Mouse (Mus musculus) forebrain, embryonic 16.5 days (tissue): ENCODE results near the gene Cxcl15. TPM values are rescaled to one million over a fixed set of nuclear protein-coding genes. Genes with fewer than 3 reads are reported as not detected.

Experiments
- ATAC-seq: fragments of 200-750 bp; cut with Nextera tagmentation; 2 replicates; pipeline ENCODE4 v1.8.0; 2017; ENCODE audit warnings: mild to moderate bottlenecking, moderate library complexity
- H3K27ac ChIP-seq: fragments of 300-500 bp; sonication (generic); 2 replicates; pipeline ENCODE4 v1.5.1; 2014; ENCODE audit warnings: low read length, control low read depth
- H3K27me3 ChIP-seq: fragments of 300-500 bp; sonication (generic); replicated peaks from 2 replicates; pipeline ENCODE4 v1.6.1; 2014; ENCODE audit warnings: low read length; ENCODE audit not compliant: control insufficient read depth, insufficient read depth
- H3K36me3 ChIP-seq: fragments of 300-500 bp; sonication (generic); 2 replicates; pipeline ENCODE4 v1.6.1; 2014; ENCODE audit not compliant: control insufficient read depth, insufficient read depth
- H3K4me1 ChIP-seq: fragments of 300-500 bp; sonication (generic); replicated peaks from 2 replicates; pipeline ENCODE4 v1.6.1; 2014; ENCODE audit warnings: low read length; ENCODE audit not compliant: control insufficient read depth, insufficient read depth
- H3K4me2 ChIP-seq: fragments of 300-500 bp; sonication (generic); 2 replicates; pipeline ENCODE4 v1.6.1; 2014; ENCODE audit warnings: mild to moderate bottlenecking, low read length, control low read depth
- H3K4me3 ChIP-seq: fragments of 300-500 bp; sonication (generic); replicated peaks from 2 replicates; pipeline ENCODE4 v1.5.1; 2014; ENCODE audit warnings: mild to moderate bottlenecking, low read length, control low read depth
- H3K9ac ChIP-seq: fragments of 300-500 bp; sonication (generic); replicated peaks from 2 replicates; pipeline ENCODE4 v1.6.1; 2014; ENCODE audit warnings: low read depth, low read length, control low read depth
- H3K9me3 ChIP-seq: fragments of 300-500 bp; sonication (generic); 2 replicates; pipeline ENCODE4 v1.6.1; 2016; ENCODE audit warnings: low read length; ENCODE audit not compliant: control insufficient read depth
- WGBS: fragments of 180-500 bp; shearing (Covaris S2); extraction: QIAGEN DNeasy Blood & Tissue Kit; methylation state at CpG from one replicate; pipeline ENCODE4 v1.1.7; 2014; 5-methylcytosine and 5-hydroxymethylcytosine counted together
- polyA plus RNA-seq: library from polyadenylated mRNA; unstranded; fragments of >200 nt; fragmentation: Nextera tagmentation; extraction: Ambion mirVana; gene quantifications from 2 replicates; pipeline ENCODE4 v1.2.1, GENCODE M21; 2015

Cxcl15 gene
- polyA plus RNA-seq, 1 experiment from 2014 or later: not detected

- Histone ChIP-seq H3K27me3 (no peaks in the 10 kb centered on the region), H3K9ac (no peak overlapping the region), H3K4me3 (no peak overlapping the region), H3K36me3 (no peaks in the 10 kb centered on the region), H3K4me1 (no peaks in the 10 kb centered on the region), H3K4me2 (no peak overlapping the region), H3K9me3 (no peaks in the 10 kb centered on the region), H3K27ac (no peak overlapping the region)
- no peak for ATAC-seq
- 85% methylated on average over 8 of the region's 8 CpGs for WGBS
Measured at GRCm38 (mm10) chr5:90765821-90766606, 28.3 kb upstream of the Cxcl15 start.

- no peaks in the 10 kb centered on the region for H3K27me3 ChIP-seq
- no peaks in the 10 kb centered on the region for H3K36me3 ChIP-seq
- no peaks in the 10 kb centered on the region for H3K9me3 ChIP-seq
- H3K27ac ChIP-seq: no peak within 1 kb of the TSS
- 69% methylated on average over 3 of the region's 3 CpGs for WGBS
- H3K4me2 ChIP-seq: no peak within 1 kb of the TSS
- no peaks in the 10 kb centered on the region for H3K4me1 ChIP-seq
- no peak for ATAC-seq
- H3K9ac ChIP-seq: no peak within 1 kb of the TSS
- no peak within 1 kb of the TSS for H3K4me3 ChIP-seq
Measured at GRCm38 (mm10) chr5:90768218-90768617, 26.1 kb upstream of the Cxcl15 start, which contains the start of gene Ppbp. TSS of gene Ppbp (plus strand) at chr5:90768518.

GRCm38 (mm10) chr5:90771369-90771768 lies 23.0 kb upstream of the Cxcl15 start:
- Histone ChIP-seq H3K4me2 (no peak overlapping the region), H3K27me3 (no peaks in the 10 kb centered on the region), H3K9me3 (no peaks in the 10 kb centered on the region), H3K36me3 (no peaks in the 10 kb centered on the region), H3K9ac (no peak overlapping the region), H3K4me1 (no peaks in the 10 kb centered on the region), H3K27ac (no peak overlapping the region), H3K4me3 (no peak overlapping the region)
- 65% methylated on average over 3 of the region's 3 CpGs for WGBS
- no peak for ATAC-seq

- Histone ChIP-seq H3K9ac (no peak within 1 kb of the TSS), H3K9me3 (no peaks in the 10 kb centered on the region), H3K27me3 (no peaks in the 10 kb centered on the region), H3K4me3 (no peak within 1 kb of the TSS), H3K4me1 (no peaks in the 10 kb centered on the region), H3K36me3 (no peaks in the 10 kb centered on the region), H3K4me2 (no peak within 1 kb of the TSS), H3K27ac (no peak within 1 kb of the TSS)
- no peak for ATAC-seq
- WGBS: 87% methylated on average over 16 of the region's 16 CpGs
Measured at GRCm38 (mm10) chr5:90771880-90772653, 22.3 kb upstream of the Cxcl15 start, which contains the start of gene Pf4. TSS of gene Pf4 (plus strand) at chr5:90772435.

- WGBS: 94% methylated on average over 5 of the region's 5 CpGs
Measured at GRCm38 (mm10) chr5:90775562-90775961, 18.8 kb upstream of the Cxcl15 start.

GRCm38 (mm10) chr5:90777621-90778020 lies 16.7 kb upstream of the Cxcl15 start:
- Histone ChIP-seq H3K4me3 (no peak overlapping the region), H3K27ac (no peak overlapping the region), H3K27me3 (no peaks in the 10 kb centered on the region), H3K9me3 (no peaks in the 10 kb centered on the region), H3K4me2 (no peak overlapping the region), H3K9ac (no peak overlapping the region), H3K36me3 (no peaks in the 10 kb centered on the region), H3K4me1 (no peaks in the 10 kb centered on the region)
- WGBS: 55% methylated on average over 10 of the region's 10 CpGs
- no peak for ATAC-seq

More at GRCm38 (mm10) chr5:90775562-90775961, 18.8 kb upstream of the Cxcl15 start:
- Histone ChIP-seq H3K4me3 (no peak overlapping the region), H3K9me3 (no peaks in the 10 kb centered on the region), H3K4me1 (no peaks in the 10 kb centered on the region), H3K36me3 (no peaks in the 10 kb centered on the region), H3K4me2 (no peak overlapping the region), H3K27me3 (no peaks in the 10 kb centered on the region), H3K9ac (no peak overlapping the region), H3K27ac (no peak overlapping the region)
- ATAC-seq: no peak

GRCm38 (mm10) chr5:90778856-90779255 lies 15.5 kb upstream of the Cxcl15 start:
- Histone ChIP-seq H3K9ac (no peak overlapping the region), H3K4me1 (no peaks in the 10 kb centered on the region), H3K9me3 (no peaks in the 10 kb centered on the region), H3K36me3 (no peaks in the 10 kb centered on the region), H3K4me3 (no peak overlapping the region), H3K27ac (no peak overlapping the region), H3K4me2 (no peak overlapping the region), H3K27me3 (no peaks in the 10 kb centered on the region)
- no peak for ATAC-seq
- 79% methylated on average over 6 of the region's 6 CpGs for WGBS

GRCm38 (mm10) chr5:90783697-90784096 lies 10.6 kb upstream of the Cxcl15 start:
- Histone ChIP-seq H3K36me3 (no peaks in the 10 kb centered on the region), H3K4me1 (peaks cover 6% of the 10 kb centered on the region), H3K4me2 (no peak overlapping the region), H3K27me3 (no peaks in the 10 kb centered on the region), H3K9ac (no peak overlapping the region), H3K9me3 (no peaks in the 10 kb centered on the region), H3K4me3 (no peak overlapping the region), H3K27ac (no peak overlapping the region)
- ATAC-seq: no peak
- WGBS: 89% methylated on average over 3 of the region's 3 CpGs
